In genomic region chr4:124905971-124906822, GRCm38 (mm10) we compare ENCODE assay signal across 8 mouse cellular contexts. TPM values are rescaled to one million over a fixed set of nuclear protein-coding genes. Genes with fewer than 3 reads are reported as not detected.
A peak's percentile ranks its signal among the peaks of the same experiment; 100 is the strongest.
DNase-seq lines count a peak whose midpoint lies in the region; ATAC-seq and TF ChIP-seq lines count a peak whose summit lies in the region.

No protein-coding gene starts in this region.

- no peak overlapping the region for H3K4me3 ChIP-seq in kidney, postnatal 0 days (replicated peaks; ENCODE audit: low read depth, low read length)
- peak overlapping the region; percentile 19 for H3K4me3 ChIP-seq in hindbrain, embryonic 12.5 days
- H3K4me3 ChIP-seq in midbrain, postnatal 0 days (ENCODE audit: low read depth, low read length): no peak overlapping the region

- no peak for ATAC-seq in kidney, postnatal 0 days (replicated peaks; ENCODE audit: low FRiP score, low read depth)
- 0 out of 2 replicates have a peak, but pooled peaks have one; percentile 15 for ATAC-seq in common myeloid progenitor, adult 5-6 weeks (replicated peaks; ENCODE audit: low read depth, poor library complexity, severe bottlenecking)
- peak; percentile 89 for ATAC-seq in hindbrain, embryonic 12.5 days (ENCODE audit: low FRiP score)
- ATAC-seq in midbrain, postnatal 0 days (ENCODE audit: low FRiP score): peak; percentile 88

- no peak overlapping the region for H3K27ac ChIP-seq in kidney, postnatal 0 days
- peak overlapping the region; percentile 86 for H3K27ac ChIP-seq in hindbrain, embryonic 12.5 days
- H3K27ac ChIP-seq in midbrain, postnatal 0 days (ENCODE audit: low read depth, low read length): peak overlapping the region; percentile 60

- 7% methylated on average over 21 of the region's 21 CpGs for WGBS in kidney, postnatal 0 days
- WGBS in hindbrain, embryonic 12.5 days: 6% methylated on average over 21 of the region's 21 CpGs
- WGBS in midbrain, postnatal 0 days: 5% methylated on average over 21 of the region's 21 CpGs

- no peaks in the 10 kb centered on the region for H3K36me3 ChIP-seq in kidney, postnatal 0 days (ENCODE audit: insufficient read depth, low read length)
- no peaks in the 10 kb centered on the region for H3K36me3 ChIP-seq in hindbrain, embryonic 12.5 days
- no peaks in the 10 kb centered on the region for H3K36me3 ChIP-seq in midbrain, postnatal 0 days (ENCODE audit: insufficient read depth, low read length)

- no peaks in the 10 kb centered on the region for H3K27me3 ChIP-seq in kidney, postnatal 0 days (ENCODE audit: insufficient read depth, low read length)
- H3K27me3 ChIP-seq in hindbrain, embryonic 12.5 days: 0 out of 2 replicates have a peak, but pooled peaks cover 2% of the 10 kb centered on the region
- no peaks in the 10 kb centered on the region for H3K27me3 ChIP-seq in midbrain, postnatal 0 days (ENCODE audit: insufficient read depth, low read length)

- 0 out of 2 replicates have a peak, but pooled peaks cover 8% of the 10 kb centered on the region for H3K4me1 ChIP-seq in kidney, postnatal 0 days (replicated peaks; ENCODE audit: insufficient read depth, low read length)
- peaks cover 21% of the 10 kb centered on the region for H3K4me1 ChIP-seq in hindbrain, embryonic 12.5 days
- 0 out of 2 replicates have a peak, but pooled peaks cover 2% of the 10 kb centered on the region for H3K4me1 ChIP-seq in midbrain, postnatal 0 days (ENCODE audit: insufficient read depth, low read length)

- peak; percentile 40 for DNase-seq in kidney, postnatal 0 days (ENCODE audit: low spot score)
- no peak for DNase-seq in kidney, adult 8-10 months
- peak; percentile 79 for DNase-seq in midbrain, postnatal 0 days (ENCODE audit: low spot score)
- DNase-seq in frontal cortex, adult 2 months (ENCODE audit: extremely low spot score in 1 of 2, low spot score in 1 of 2): no peak
- no peak for DNase-seq in gastrocnemius, adult 18-20 months (ENCODE audit: low spot score)
- no peak for DNase-seq in thymus, postnatal 10 days (ENCODE audit: low spot score in 2 of 2)

- H3K9me3 ChIP-seq in kidney, postnatal 0 days (replicated peaks; ENCODE audit: low read length): no peaks in the 10 kb centered on the region
- H3K9me3 ChIP-seq in hindbrain, embryonic 12.5 days (replicated peaks): no peaks in the 10 kb centered on the region
- H3K9me3 ChIP-seq in midbrain, postnatal 0 days (ENCODE audit: low read length): no peaks in the 10 kb centered on the region

- no peak overlapping the region for H3K9ac ChIP-seq in kidney, postnatal 0 days (ENCODE audit: low read depth, low read length)
- H3K9ac ChIP-seq in hindbrain, embryonic 12.5 days: peak overlapping the region; percentile 29; the same call in 1 of the 2 replicates
- H3K9ac ChIP-seq in midbrain, postnatal 0 days (replicated peaks; ENCODE audit: low read length, poor library complexity, severe bottlenecking): no peak overlapping the region

- peak overlapping the region; percentile 50 for H3K4me2 ChIP-seq in kidney, postnatal 0 days (ENCODE audit: low read length)
- H3K4me2 ChIP-seq in hindbrain, embryonic 12.5 days (replicated peaks): peak overlapping the region; percentile 41
- H3K4me2 ChIP-seq in midbrain, postnatal 0 days (ENCODE audit: low read depth, low read length, poor library complexity, severe bottlenecking): peak overlapping the region; percentile 8; the same call in 1 of the 2 replicates

- TF ChIP-seq CTCF in kidney, postnatal 0 days (IDR thresholded peaks at IDR 0.05; ENCODE audit: low read depth): no peak
- TF ChIP-seq CTCF in midbrain, postnatal 0 days (IDR thresholded peaks at IDR 0.05): no peak

RNA-seq across cellular contexts. Expression of gene Epha10, which starts 25.5 kb away (rescaled TPM):
- polyA plus RNA-seq in kidney, postnatal 0 days (2015; fragmentation: Nextera tagmentation; extraction: Ambion mirVana): not detected in 2 replicates
- not detected in 2 replicates for total RNA-seq in common myeloid progenitor, adult 5-6 weeks (2017)
- polyA plus RNA-seq in hindbrain, embryonic 12.5 days (2016; fragmentation: Nextera tagmentation; extraction: Ambion mirVana): 6.8 and 7.5 TPM in 2 replicates
- total RNA-seq in midbrain, postnatal 0 days (2014; rRNA removed): 43.4 and 50.1 TPM in 2 replicates
- polyA plus RNA-seq in midbrain, postnatal 0 days (2015; fragmentation: Nextera tagmentation; extraction: Ambion mirVana): 14.8 and 15.3 TPM in 2 replicates
- 49.8 and 50.9 TPM in 2 replicates for polyA plus RNA-seq in frontal cortex, adult 2 months (2012; rRNA removed)
- not detected for total RNA-seq in gastrocnemius, adult 18-20 months (2021)

RNA-seq across cellular contexts. Expression of gene 9930104L06Rik, which starts 30.7 kb away (rescaled TPM):
- polyA plus RNA-seq in kidney, postnatal 0 days (2015; fragmentation: Nextera tagmentation; extraction: Ambion mirVana): 7.4 and 8.3 TPM in 2 replicates
- total RNA-seq in common myeloid progenitor, adult 5-6 weeks (2017): 12.0 and 14.3 TPM in 2 replicates
- polyA plus RNA-seq in hindbrain, embryonic 12.5 days (2016; fragmentation: Nextera tagmentation; extraction: Ambion mirVana): 16.7 and 18.1 TPM in 2 replicates
- total RNA-seq in midbrain, postnatal 0 days (2014; rRNA removed): 15.6 and 21.7 TPM in 2 replicates
- 8.9 and 9.3 TPM in 2 replicates for polyA plus RNA-seq in midbrain, postnatal 0 days (2015; fragmentation: Nextera tagmentation; extraction: Ambion mirVana)
- 20.9 and 21.3 TPM in 2 replicates for polyA plus RNA-seq in frontal cortex, adult 2 months (2012; rRNA removed)
- total RNA-seq in gastrocnemius, adult 18-20 months (2021): 1 to 10 TPM; 6.2 to 6.5 TPM

RNA-seq across cellular contexts. Expression of gene Cdca8, which starts 32.9 kb away (rescaled TPM):
- 42.8 and 53.9 TPM in 2 replicates for polyA plus RNA-seq in kidney, postnatal 0 days (2015; fragmentation: Nextera tagmentation; extraction: Ambion mirVana)
- total RNA-seq in common myeloid progenitor, adult 5-6 weeks (2017): 108 and 117 TPM in 2 replicates
- 130 and 135 TPM in 2 replicates for polyA plus RNA-seq in hindbrain, embryonic 12.5 days (2016; fragmentation: Nextera tagmentation; extraction: Ambion mirVana)
- total RNA-seq in midbrain, postnatal 0 days (2014; rRNA removed): 3.0 and 6.3 TPM in 2 replicates
- 10.3 and 14.8 TPM in 2 replicates for polyA plus RNA-seq in midbrain, postnatal 0 days (2015; fragmentation: Nextera tagmentation; extraction: Ambion mirVana)
- 2.0 and 2.6 TPM in 2 replicates for polyA plus RNA-seq in frontal cortex, adult 2 months (2012; rRNA removed)
- total RNA-seq in gastrocnemius, adult 18-20 months (2021): under 1 TPM in 1 of 2 experiments, not detected in 1; 0.62 TPM

RNA-seq across cellular contexts. Expression of gene Maneal, which starts 44.2 kb away (rescaled TPM):
- 0.34 and 0.36 TPM in 2 replicates for polyA plus RNA-seq in kidney, postnatal 0 days (2015; fragmentation: Nextera tagmentation; extraction: Ambion mirVana)
- total RNA-seq in common myeloid progenitor, adult 5-6 weeks (2017): 0.55 TPM in 1 of 2 replicates, not detected in the other
- 4.4 and 7.3 TPM in 2 replicates for polyA plus RNA-seq in hindbrain, embryonic 12.5 days (2016; fragmentation: Nextera tagmentation; extraction: Ambion mirVana)
- 43.7 and 50.5 TPM in 2 replicates for total RNA-seq in midbrain, postnatal 0 days (2014; rRNA removed)
- polyA plus RNA-seq in midbrain, postnatal 0 days (2015; fragmentation: Nextera tagmentation; extraction: Ambion mirVana): 9.4 and 9.5 TPM in 2 replicates
- 48.7 and 52.5 TPM in 2 replicates for polyA plus RNA-seq in frontal cortex, adult 2 months (2012; rRNA removed)
- total RNA-seq in gastrocnemius, adult 18-20 months (2021): under 1 TPM; 0.23 to 0.52 TPM

RNA-seq across cellular contexts. Expression of gene 1110065P20Rik, which starts 55.2 kb away (rescaled TPM):
- 65.1 and 80.9 TPM in 2 replicates for polyA plus RNA-seq in kidney, postnatal 0 days (2015; fragmentation: Nextera tagmentation; extraction: Ambion mirVana)
- total RNA-seq in common myeloid progenitor, adult 5-6 weeks (2017): 2.9 and 7.0 TPM in 2 replicates
- polyA plus RNA-seq in hindbrain, embryonic 12.5 days (2016; fragmentation: Nextera tagmentation; extraction: Ambion mirVana): 77.6 and 84.0 TPM in 2 replicates
- total RNA-seq in midbrain, postnatal 0 days (2014; rRNA removed): 163 and 181 TPM in 2 replicates
- polyA plus RNA-seq in midbrain, postnatal 0 days (2015; fragmentation: Nextera tagmentation; extraction: Ambion mirVana): 135 and 141 TPM in 2 replicates
- 91.4 and 98.1 TPM in 2 replicates for polyA plus RNA-seq in frontal cortex, adult 2 months (2012; rRNA removed)
- total RNA-seq in gastrocnemius, adult 18-20 months (2021): 10 to 100 TPM; 19.7 to 23.0 TPM

Comparison
In these comparisons a context has a peak if more than half of its experiments do, and no peak if none do; other contexts are left out.
1. DNase-seq: peak in kidney, postnatal 0 days (single experiment) and midbrain, postnatal 0 days (single experiment); none in kidney, adult 8-10 months (0 of 2), frontal cortex, adult 2 months (0 of 2), gastrocnemius, adult 18-20 months (single experiment) and thymus, postnatal 10 days (0 of 2).
2. Peak in every context shown above with its lines, with median percentiles within 50 percentile points of each other: H3K4me2 ChIP-seq.